Mouse (Mus musculus): ENCODE measurements at regions not wholly inside any gene's neighbourhood (a gene's known extent, or its start where the extent isn't known, plus 50 kb on each side); places are given as distances from the start of the nearest gene placed in this dataset.
"Not testable (repeated sequence)": the region's sequence is repeated elsewhere in the genome, so short reads cannot be mapped to it uniquely, and the experiment has no call there.

- peak; percentile 45 for DNase-seq (ENCODE audit: low read depth, low spot score)
Observed at GRCm38 (mm10) chr4:145774241-145774761, 94.3 kb upstream of the Zfp986 start.

DNA sequence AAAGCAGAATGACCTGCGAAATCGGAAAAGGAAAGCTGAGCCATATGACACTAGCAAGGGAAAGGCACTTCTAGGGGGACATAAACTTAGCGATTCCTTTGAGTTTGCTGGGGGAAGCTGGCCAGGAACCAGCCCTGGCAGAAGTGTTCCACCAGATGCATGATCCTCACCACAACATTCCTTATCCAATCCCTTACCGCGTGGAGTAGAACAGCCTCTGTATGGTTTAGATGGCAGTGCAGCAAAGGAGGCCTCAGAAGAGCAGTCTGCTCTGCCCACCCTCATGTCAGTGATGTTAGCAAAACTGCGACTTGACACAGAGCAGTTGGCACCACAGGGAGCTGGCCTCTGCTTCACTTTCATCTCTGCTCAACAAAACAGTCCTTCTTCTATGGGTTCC is 93.7 kb upstream of the Zfp986 start:
- not testable (repeated sequence) for DNase-seq (ENCODE audit: low read depth, low spot score)

DNA sequence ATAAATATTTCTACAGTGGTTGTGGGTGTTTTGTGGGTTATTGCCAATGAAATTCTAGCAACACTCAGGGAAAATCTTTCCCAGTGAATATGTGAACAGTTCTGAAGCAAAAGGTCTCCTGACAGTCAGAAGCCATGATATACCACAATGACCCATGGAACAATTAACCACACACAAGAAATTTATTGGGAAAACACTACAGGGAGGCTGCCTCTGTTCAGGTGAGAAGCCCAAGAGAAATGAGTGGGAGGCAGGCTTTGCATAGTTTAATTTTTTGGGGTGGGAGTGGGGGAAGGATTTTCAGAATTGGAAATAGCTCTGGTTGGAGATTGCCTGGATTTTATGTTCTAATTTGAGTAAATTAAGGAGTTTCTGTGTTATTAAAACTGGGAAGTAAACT is 92.1 kb upstream of the Zfp986 start:
- DNase-seq (ENCODE audit: low read depth, low spot score) = not testable (repeated sequence)

DNA sequence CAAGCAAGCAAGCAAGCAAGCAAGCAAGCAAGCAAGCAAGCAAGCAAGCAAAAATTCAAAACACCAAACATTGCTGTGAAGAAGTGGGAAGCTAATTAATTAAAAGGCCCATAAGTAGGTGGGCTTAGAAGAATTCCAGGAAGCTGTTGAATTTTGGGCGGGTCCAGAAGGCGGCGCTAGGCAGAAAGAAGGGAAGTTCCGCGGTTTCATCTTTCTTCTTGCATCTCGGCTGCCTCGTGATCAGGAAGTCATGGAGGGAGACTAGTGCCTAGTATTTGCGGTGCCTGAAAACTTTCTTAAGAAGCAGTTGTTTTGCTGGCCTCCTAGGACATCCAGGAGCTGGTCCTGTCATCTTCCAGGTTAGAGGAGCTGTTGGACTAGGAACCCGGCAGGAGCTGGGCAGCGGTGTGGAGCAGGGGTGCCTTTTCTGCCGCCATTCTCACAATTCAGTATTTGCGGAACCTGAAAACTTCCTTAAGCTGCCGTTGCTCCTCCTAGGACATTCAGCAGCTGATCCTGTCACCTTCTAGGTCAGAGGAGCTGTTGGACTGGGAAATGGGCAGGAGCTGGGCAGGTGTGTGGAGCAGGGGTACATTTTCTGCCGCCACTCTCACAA is 87.2 kb upstream of the Zfp986 start:
- not testable (repeated sequence) for DNase-seq (ENCODE audit: low read depth, low spot score)

- DNase-seq (ENCODE audit: low read depth, low spot score) = not testable (repeated sequence)
Observed at GRCm38 (mm10) chr4:145814674-145815073, 53.9 kb upstream of the Zfp986 start.

All from R1 (cell line).